Mouse (Mus musculus): ENCODE measurements around the gene Zbtb40. TPM values are rescaled to one million over a fixed set of nuclear protein-coding genes. Genes with fewer than 3 reads are reported as not detected.

The Zbtb40 gene
- polyA plus RNA-seq (2015; fragmentation: Nextera tagmentation; extraction: Ambion mirVana): 0.95 and 1.0 TPM in 2 replicates

DNA sequence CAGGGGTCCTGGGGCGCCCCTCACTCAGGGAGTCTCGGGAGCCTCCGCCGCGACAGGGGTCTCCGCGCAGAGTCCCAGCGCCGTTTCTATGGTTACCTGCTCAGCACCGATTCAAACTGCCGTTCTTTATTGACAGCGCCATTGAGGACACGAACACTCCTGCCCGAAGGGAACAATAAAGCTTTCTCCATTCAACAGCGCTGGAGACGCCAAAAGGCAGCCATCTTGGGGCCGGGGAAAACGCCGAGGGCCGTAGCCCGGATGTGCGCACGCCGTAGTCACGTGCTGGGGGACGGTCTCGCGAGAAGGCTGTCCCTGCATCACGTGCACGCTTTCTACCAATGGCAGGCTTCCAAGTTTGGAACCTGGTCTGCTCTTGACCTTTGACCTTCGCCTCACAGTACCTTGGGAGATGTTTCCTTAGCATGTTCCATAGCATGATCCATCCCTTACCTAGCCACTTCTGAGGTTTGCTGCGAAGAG is at the start of gene Zbtb40:
TSS of gene Zbtb40 (minus strand) at position 252 of the 483 bp plus-strand sequence.

GRCm38 (mm10) chr4:136956751-136957446 is 91.7 kb downstream of the Zbtb40 start, which contains the start of gene Epha8:
Gene Epha8 (minus strand): TSS chr4:136956816.

Other genes with a start within 250 kb of the Zbtb40 start
- gene Ephb2, start 212.8 kb downstream of the Zbtb40 start, polyA plus RNA-seq (2015; fragmentation: Nextera tagmentation; extraction: Ambion mirVana): 1.6 and 1.8 TPM in 2 replicates
- gene C1qb, start 162.6 kb downstream of the Zbtb40 start, polyA plus RNA-seq (2015; fragmentation: Nextera tagmentation; extraction: Ambion mirVana): 84.5 and 116 TPM in 2 replicates
- gene C1qc, start 155.7 kb downstream of the Zbtb40 start, polyA plus RNA-seq (2015; fragmentation: Nextera tagmentation; extraction: Ambion mirVana): 45.7 and 83.7 TPM in 2 replicates
- gene C1qa, start 150.0 kb downstream of the Zbtb40 start, polyA plus RNA-seq (2015; fragmentation: Nextera tagmentation; extraction: Ambion mirVana): 52.4 and 72.8 TPM in 2 replicates
- 0.02 TPM in 1 of 2 replicates, not detected in the other for gene Epha8, start 92.0 kb downstream of the Zbtb40 start, polyA plus RNA-seq (2015; fragmentation: Nextera tagmentation; extraction: Ambion mirVana)
- 11.8 and 14.3 TPM in 2 replicates for gene Wnt4, start 228.7 kb upstream of the Zbtb40 start, polyA plus RNA-seq (2015; fragmentation: Nextera tagmentation; extraction: Ambion mirVana)

All from skeletal muscle tissue, postnatal 0 days (tissue).